Mouse (Mus musculus) stomach, embryonic 16.5 days (tissue): ENCODE measurements at regions not wholly inside any gene's neighbourhood (a gene's known extent, or its start where the extent isn't known, plus 50 kb on each side); places are given as distances from the start of the nearest gene placed in this dataset.
A peak's percentile ranks its signal among the peaks of the same experiment; 100 is the strongest.

Experiments
- ATAC-seq: fragments of 200-750 bp; cut with Nextera tagmentation; 2 replicates; pipeline ENCODE4 v1.8.0; 2017; ENCODE audit warnings: moderate number of reproducible peaks, moderate TSS enrichment; ENCODE audit not compliant: insufficient read depth, low FRiP score
- H3K27ac ChIP-seq: fragments of 300-500 bp; sonication (generic); 2 replicates; pipeline ENCODE4 v1.5.1; 2014; ENCODE audit warnings: low read length
- H3K27me3 ChIP-seq: fragments of 300-500 bp; sonication (generic); 2 replicates; pipeline ENCODE4 v1.6.1; 2014; ENCODE audit warnings: low read length, control low read depth, mixed read lengths; ENCODE audit not compliant: control insufficient read depth, insufficient read depth
- H3K36me3 ChIP-seq: fragments of 300-500 bp; sonication (generic); 2 replicates; pipeline ENCODE4 v1.6.1; 2014; ENCODE audit warnings: low read length; ENCODE audit not compliant: control insufficient read depth, insufficient read depth
- H3K4me1 ChIP-seq: fragments of 300-500 bp; sonication (generic); 2 replicates; pipeline ENCODE4 v1.6.1; 2014; ENCODE audit warnings: low read length, control low read depth, mixed read lengths; ENCODE audit not compliant: control insufficient read depth, insufficient read depth
- H3K4me2 ChIP-seq: fragments of 300-500 bp; sonication (generic); 2 replicates; pipeline ENCODE4 v1.6.1; 2014; ENCODE audit warnings: low read depth, low read length, mixed read lengths
- H3K4me3 ChIP-seq: fragments of 300-500 bp; sonication (generic); replicated peaks from 2 replicates; pipeline ENCODE4 v1.5.1; 2014; ENCODE audit warnings: mild to moderate bottlenecking, low read length
- H3K9ac ChIP-seq: fragments of 300-500 bp; sonication (generic); 2 replicates; pipeline ENCODE4 v1.6.1; 2014; ENCODE audit warnings: low read length
- H3K9me3 ChIP-seq: fragments of 300-500 bp; sonication (generic); replicated peaks from 2 replicates; pipeline ENCODE4 v1.6.1; 2016; ENCODE audit warnings: low read length, control low read depth; ENCODE audit not compliant: control insufficient read depth
- WGBS: fragments of 180-500 bp; shearing (Covaris S2); extraction: QIAGEN DNeasy Blood & Tissue Kit; methylation state at CpG from one replicate; pipeline ENCODE4 v1.1.7; 2014; 5-methylcytosine and 5-hydroxymethylcytosine counted together

- no peak for ATAC-seq
- no peaks in the 10 kb centered on the region for H3K27me3 ChIP-seq
- 67% methylated on average over 8 of the region's 8 CpGs for WGBS
- H3K4me2 ChIP-seq: no peak overlapping the region
- no peaks in the 10 kb centered on the region for H3K9me3 ChIP-seq
- H3K36me3 ChIP-seq: no peaks in the 10 kb centered on the region
- peaks cover 29% of the 10 kb centered on the region for H3K4me1 ChIP-seq
- H3K27ac ChIP-seq: peak overlapping the region; percentile 84; the same call in 1 of the 2 replicates
- no peak overlapping the region for H3K4me3 ChIP-seq
- no peak overlapping the region for H3K9ac ChIP-seq
These were observed 54.4 kb upstream of the Gm6993 start for GRCm38 (mm10) chr12:31185933-31186845.

- no peak overlapping the region for H3K9ac ChIP-seq
- no peak overlapping the region for H3K4me2 ChIP-seq
- H3K4me1 ChIP-seq: peaks cover 36% of the 10 kb centered on the region
- WGBS: 81% methylated on average over 2 of the region's 2 CpGs
- H3K27me3 ChIP-seq: no peaks in the 10 kb centered on the region
- H3K36me3 ChIP-seq: no peaks in the 10 kb centered on the region
- no peak overlapping the region for H3K4me3 ChIP-seq
- no peak overlapping the region for H3K27ac ChIP-seq
- no peak for ATAC-seq
- H3K9me3 ChIP-seq: no peaks in the 10 kb centered on the region
These were observed 52.5 kb upstream of the Gm6993 start for GRCm38 (mm10) chr12:31188011-31188576.

GRCm38 (mm10) chr12:31190265-31190664, 50.3 kb upstream of the Gm6993 start:
- H3K27me3 ChIP-seq: no peaks in the 10 kb centered on the region
- peaks cover 22% of the 10 kb centered on the region for H3K4me1 ChIP-seq
- no peaks in the 10 kb centered on the region for H3K9me3 ChIP-seq
- H3K36me3 ChIP-seq: no peaks in the 10 kb centered on the region
- H3K9ac ChIP-seq: no peak overlapping the region
- 0 out of 2 replicates have a peak overlapping the region, but pooled peaks have one; percentile 53 for H3K27ac ChIP-seq
- no peak for ATAC-seq
- 78% methylated on average over 4 of the region's 4 CpGs for WGBS
- no peak overlapping the region for H3K4me3 ChIP-seq
- no peak overlapping the region for H3K4me2 ChIP-seq
